Mouse (Mus musculus) forebrain, embryonic 10.5 days (tissue): Measurements from ENCODE around the gene Lpxn. TPM values are rescaled to one million over a fixed set of nuclear protein-coding genes. Genes with fewer than 3 reads are reported as not detected.

Source experiments
- DNase-seq: peaks from one replicate; pipeline ENCODE4 v3.0.0-alpha.2; 2017; ENCODE audit warnings: low spot score; ENCODE audit errors: extremely low spot score
- H3K27ac ChIP-seq: fragments of 300-500 bp; sonication (generic); 2 replicates; pipeline ENCODE4 v1.5.1; 2016; ENCODE audit warnings: mild to moderate bottlenecking
- H3K27me3 ChIP-seq: fragments of 300-500 bp; sonication (generic); 2 replicates; pipeline ENCODE4 v1.6.1; 2016; ENCODE audit warnings: mild to moderate bottlenecking; ENCODE audit not compliant: poor library complexity, severe bottlenecking
- H3K36me3 ChIP-seq: fragments of 300-500 bp; sonication (generic); replicated peaks from 2 replicates; pipeline ENCODE4 v1.6.1; 2016; ENCODE audit warnings: mild to moderate bottlenecking, moderate library complexity
- H3K4me1 ChIP-seq: fragments of 300-500 bp; sonication (generic); 2 replicates; pipeline ENCODE4 v1.6.1; 2016
- H3K4me3 ChIP-seq: fragments of 300-500 bp; sonication (generic); 2 replicates; pipeline ENCODE4 v1.5.1; 2016; ENCODE audit warnings: mild to moderate bottlenecking, moderate library complexity
- H3K9me3 ChIP-seq: fragments of 300-500 bp; sonication (generic); 2 replicates; pipeline ENCODE4 v1.6.1; 2016; ENCODE audit warnings: mild to moderate bottlenecking, moderate library complexity
- WGBS: fragments of 180-500 bp; shearing (Covaris S2); methylation state at CpG from one replicate; pipeline ENCODE4 v1.1.7; 2016; 5-methylcytosine and 5-hydroxymethylcytosine counted together
- polyA plus RNA-seq: library from polyadenylated mRNA; unstranded; fragments of >200 nt; fragmentation: Nextera tagmentation; extraction: Ambion mirVana; gene quantifications from 2 replicates; pipeline ENCODE4 v1.2.1, GENCODE M21; 2016

The Lpxn gene
- polyA plus RNA-seq, 1 experiment from 2014 or later, result 0.76 TPM

GRCm38 (mm10) chr19:12794056-12795044, 1.6 kb upstream of the Lpxn start:
- Histone ChIP-seq H3K27me3 (no peaks in the 10 kb centered on the region), H3K9me3 (no peaks in the 10 kb centered on the region), H3K4me3 (peak overlapping the region; percentile 90), H3K36me3 (peaks cover 7% of the 10 kb centered on the region), H3K4me1 (peaks cover 31% of the 10 kb centered on the region), H3K27ac (peak overlapping the region; percentile 99)
- peak; percentile 84 for DNase-seq
- WGBS, result 3% methylated on average over 39 of the region's 39 CpGs

GRCm38 (mm10) chr19:12795110-12795509, 883 bp upstream of the Lpxn start:
- peaks cover 31% of the 10 kb centered on the region for H3K4me1 ChIP-seq
- WGBS, result under 1% methylated on average over 56 of the region's 63 CpGs
- H3K36me3 ChIP-seq, result no peaks in the 10 kb centered on the region
- H3K4me3 ChIP-seq, result peak overlapping the region; percentile 90
- peak overlapping the region; percentile 99 for H3K27ac ChIP-seq
- H3K9me3 ChIP-seq, result no peaks in the 10 kb centered on the region
- DNase-seq, result no peak
- no peaks in the 10 kb centered on the region for H3K27me3 ChIP-seq

- Histone ChIP-seq H3K4me3 (peak overlapping the region; percentile 90), H3K9me3 (no peaks in the 10 kb centered on the region), H3K27ac (peak overlapping the region; percentile 99), H3K27me3 (no peaks in the 10 kb centered on the region), H3K4me1 (peaks cover 28% of the 10 kb centered on the region), H3K36me3 (no peaks in the 10 kb centered on the region)
- under 1% methylated on average over 29 of the region's 29 CpGs for WGBS
- DNase-seq, result peak; percentile 67
Observed at GRCm38 (mm10) chr19:12796328-12796931, 437 bp downstream of the Lpxn start.

GRCm38 (mm10) chr19:12797071-12797470, 1.1 kb downstream of the Lpxn start:
- H3K9me3 ChIP-seq, result no peaks in the 10 kb centered on the region
- DNase-seq, result no peak
- WGBS, result 1% methylated on average over 7 of the region's 7 CpGs
- H3K36me3 ChIP-seq, result no peaks in the 10 kb centered on the region
- H3K4me1 ChIP-seq, result peaks cover 24% of the 10 kb centered on the region
- H3K4me3 ChIP-seq, result peak overlapping the region; percentile 90
- peak overlapping the region; percentile 99 for H3K27ac ChIP-seq
- H3K27me3 ChIP-seq, result no peaks in the 10 kb centered on the region

- DNase-seq, result no peak
- WGBS, result 89% methylated on average over 4 of the region's 4 CpGs
- H3K27ac ChIP-seq, result no peak overlapping the region
- H3K4me3 ChIP-seq, result no peak overlapping the region
- H3K4me1 ChIP-seq, result peaks cover 12% of the 10 kb centered on the region
- no peaks in the 10 kb centered on the region for H3K36me3 ChIP-seq
- H3K9me3 ChIP-seq, result no peaks in the 10 kb centered on the region
- H3K27me3 ChIP-seq, result no peaks in the 10 kb centered on the region
Observed at GRCm38 (mm10) chr19:12798404-12798803, 2.4 kb downstream of the Lpxn start.

- Histone ChIP-seq H3K4me3 (no peak overlapping the region), H3K9me3 (no peaks in the 10 kb centered on the region), H3K36me3 (no peaks in the 10 kb centered on the region), H3K4me1 (peaks cover 6% of the 10 kb centered on the region), H3K27me3 (no peaks in the 10 kb centered on the region), H3K27ac (no peak overlapping the region)
- WGBS, result 82% methylated on average over 3 of the region's 3 CpGs
- DNase-seq, result no peak
Observed at GRCm38 (mm10) chr19:12799081-12799480, 3.1 kb downstream of the Lpxn start.

GRCm38 (mm10) chr19:12800621-12801020, 4.6 kb downstream of the Lpxn start:
- DNase-seq, result no peak
- peaks cover 6% of the 10 kb centered on the region for H3K4me1 ChIP-seq
- no peak overlapping the region for H3K27ac ChIP-seq
- H3K9me3 ChIP-seq, result no peaks in the 10 kb centered on the region
- 84% methylated on average over 2 of the region's 2 CpGs for WGBS
- H3K4me3 ChIP-seq, result no peak overlapping the region
- H3K27me3 ChIP-seq, result no peaks in the 10 kb centered on the region
- no peaks in the 10 kb centered on the region for H3K36me3 ChIP-seq

GRCm38 (mm10) chr19:12801046-12801445, 5.1 kb downstream of the Lpxn start:
- H3K36me3 ChIP-seq, result no peaks in the 10 kb centered on the region
- H3K4me3 ChIP-seq, result no peak overlapping the region
- peaks cover 6% of the 10 kb centered on the region for H3K4me1 ChIP-seq
- H3K27ac ChIP-seq, result no peak overlapping the region
- H3K27me3 ChIP-seq, result no peaks in the 10 kb centered on the region
- WGBS, result 79% methylated on average over 3 of the region's 3 CpGs
- DNase-seq, result no peak
- no peaks in the 10 kb centered on the region for H3K9me3 ChIP-seq

- Histone ChIP-seq H3K27me3 (no peaks in the 10 kb centered on the region), H3K4me1 (peaks cover under 1% of the 10 kb centered on the region), H3K27ac (no peak overlapping the region), H3K36me3 (no peaks in the 10 kb centered on the region), H3K9me3 (no peaks in the 10 kb centered on the region), H3K4me3 (no peak overlapping the region)
- no peak for DNase-seq
- WGBS, result 82% methylated on average over 3 of the region's 3 CpGs
Observed at GRCm38 (mm10) chr19:12802830-12803229, 6.8 kb downstream of the Lpxn start.

GRCm38 (mm10) chr19:12804237-12804636, 8.2 kb downstream of the Lpxn start:
- Histone ChIP-seq H3K27ac (no peak overlapping the region), H3K4me3 (no peak overlapping the region), H3K4me1 (no peaks in the 10 kb centered on the region), H3K27me3 (no peaks in the 10 kb centered on the region), H3K9me3 (no peaks in the 10 kb centered on the region), H3K36me3 (no peaks in the 10 kb centered on the region)
- 76% methylated on average over 1 of the region's 1 CpGs for WGBS
- no peak for DNase-seq

GRCm38 (mm10) chr19:12805730-12806129, 9.7 kb downstream of the Lpxn start:
- Histone ChIP-seq H3K27me3 (no peaks in the 10 kb centered on the region), H3K4me1 (no peaks in the 10 kb centered on the region), H3K36me3 (no peaks in the 10 kb centered on the region), H3K4me3 (no peak overlapping the region), H3K9me3 (no peaks in the 10 kb centered on the region), H3K27ac (no peak overlapping the region)
- 87% methylated on average over 3 of the region's 3 CpGs for WGBS
- DNase-seq, result no peak

- Histone ChIP-seq H3K9me3 (no peaks in the 10 kb centered on the region), H3K36me3 (no peaks in the 10 kb centered on the region), H3K4me1 (no peaks in the 10 kb centered on the region), H3K27me3 (no peaks in the 10 kb centered on the region), H3K27ac (no peak overlapping the region), H3K4me3 (no peak overlapping the region)
- no peak for DNase-seq
- 74% methylated on average over 2 of the region's 2 CpGs for WGBS
Observed at GRCm38 (mm10) chr19:12806214-12806613, 10.2 kb downstream of the Lpxn start.
